Mouse (Mus musculus) left cerebral cortex, adult 18-20 months (tissue): ENCODE results near the gene Slc17a1. TPM values are rescaled to one million over a fixed set of nuclear protein-coding genes. Genes with fewer than 3 reads are reported as not detected.

Experiments
- DNase-seq, 2 experiments: peaks; one replicate each; pipeline ENCODE4 v3.0.0; 2021 to 2022; ENCODE audit warnings: low spot score in 2 of 2, mixed read lengths in 1 of 2
- total RNA-seq, 2 experiments: library from RNA; stranded (reverse); gene quantifications; 2 replicates each; pipeline ENCODE4 v1.2.3; 2021

Gene Slc17a1
- total RNA-seq, 2 experiments from 2014 or later: not detected

DNA sequence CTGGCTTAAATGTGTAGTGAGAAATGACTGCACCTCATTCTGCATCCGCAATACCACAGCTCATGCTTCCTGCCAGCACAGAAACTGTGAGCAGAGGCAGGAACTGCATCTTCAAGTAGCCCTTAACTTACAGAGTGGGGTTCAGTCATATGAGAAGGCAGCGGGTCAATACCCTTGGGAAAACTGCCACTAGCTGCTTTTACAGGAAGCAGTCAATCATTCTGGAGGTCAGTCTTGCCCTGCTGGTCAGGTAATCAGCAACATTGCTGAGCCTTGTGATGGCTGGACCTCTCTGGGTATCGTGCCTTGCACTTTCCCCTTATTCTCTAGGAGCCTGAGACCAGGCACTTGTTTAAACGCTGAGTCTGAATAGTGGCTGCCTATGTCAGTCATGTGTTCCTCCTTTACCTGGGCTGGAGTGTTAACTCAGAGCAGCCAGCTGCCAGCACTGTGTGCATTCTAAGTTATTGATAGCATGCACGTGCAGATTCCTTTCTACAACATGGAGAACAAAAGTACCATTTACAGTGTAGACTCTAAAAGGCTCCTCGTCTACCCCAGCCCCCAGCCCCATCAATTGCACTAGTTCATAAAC lies 21.6 kb downstream of the Slc17a1 start:
- DNase-seq: no peak

DNA sequence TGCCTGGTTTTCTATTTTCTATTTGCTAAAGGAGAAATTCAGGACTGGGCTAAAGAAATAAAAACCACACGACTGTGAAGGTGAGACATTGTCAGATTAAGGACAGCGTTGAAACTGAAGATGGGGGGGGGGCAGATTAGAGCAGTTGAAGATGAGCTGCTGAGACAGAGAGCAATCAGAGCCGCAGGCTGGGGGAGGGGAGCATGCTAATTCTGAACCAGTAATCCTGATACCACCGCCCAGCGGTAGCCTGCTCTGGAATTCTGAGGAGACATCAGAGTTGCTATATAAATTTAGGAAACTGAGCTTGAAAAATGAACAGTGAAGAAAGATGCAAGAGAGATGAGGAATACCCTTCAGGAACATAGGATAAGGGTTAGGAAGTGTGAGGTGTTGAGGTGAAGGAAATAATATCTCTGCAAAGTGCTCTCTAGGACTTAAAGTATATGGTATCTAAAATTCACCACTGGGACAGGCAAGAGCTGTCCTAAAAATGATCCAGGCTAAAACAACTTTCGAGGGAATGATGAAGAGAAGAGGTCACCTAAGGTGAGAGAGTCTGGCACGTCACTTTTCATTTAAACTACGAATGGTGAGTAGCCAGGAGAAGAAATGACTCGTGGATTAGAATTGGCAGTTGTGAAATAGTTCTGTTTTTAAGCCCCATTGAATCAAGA lies 25.2 kb downstream of the Slc17a1 start:
- DNase-seq: no peak

DNA sequence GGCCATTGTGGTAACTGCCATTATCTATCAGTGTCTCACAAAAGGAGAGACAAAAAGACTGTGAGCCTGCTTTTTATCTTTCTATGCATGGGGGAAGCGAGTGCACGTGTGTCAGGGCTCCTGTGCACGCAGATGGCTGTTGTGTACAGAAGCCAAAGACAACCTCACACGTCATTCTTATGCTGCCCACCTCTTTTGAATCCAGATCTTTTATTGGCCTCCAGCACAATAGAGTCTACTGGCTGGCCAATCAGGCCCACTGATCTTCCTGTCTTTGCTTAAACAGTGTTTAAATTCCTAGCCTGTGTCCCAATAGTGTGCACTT lies 25.7 kb downstream of the Slc17a1 start:
- no peak for DNase-seq

DNA sequence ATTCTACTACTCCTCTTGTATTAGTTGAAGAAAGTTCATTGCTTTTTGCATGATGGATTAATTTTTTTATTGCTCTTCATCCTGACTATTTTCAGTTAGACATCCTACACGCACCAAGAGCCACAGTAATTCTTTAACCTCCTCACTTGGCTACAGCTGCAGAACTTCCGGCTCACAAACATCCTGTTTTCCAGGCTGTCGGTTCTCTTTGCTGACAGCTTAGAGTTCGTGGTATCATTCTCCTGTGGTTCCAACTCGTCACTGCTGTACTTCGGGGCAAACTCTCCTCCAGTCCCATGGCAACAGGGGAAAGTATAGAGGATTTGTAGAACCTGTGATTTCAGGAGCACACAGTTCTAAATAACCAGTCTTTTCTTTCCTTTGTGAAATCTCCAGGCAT lies 30.7 kb downstream of the Slc17a1 start:
- no peak for DNase-seq

DNA sequence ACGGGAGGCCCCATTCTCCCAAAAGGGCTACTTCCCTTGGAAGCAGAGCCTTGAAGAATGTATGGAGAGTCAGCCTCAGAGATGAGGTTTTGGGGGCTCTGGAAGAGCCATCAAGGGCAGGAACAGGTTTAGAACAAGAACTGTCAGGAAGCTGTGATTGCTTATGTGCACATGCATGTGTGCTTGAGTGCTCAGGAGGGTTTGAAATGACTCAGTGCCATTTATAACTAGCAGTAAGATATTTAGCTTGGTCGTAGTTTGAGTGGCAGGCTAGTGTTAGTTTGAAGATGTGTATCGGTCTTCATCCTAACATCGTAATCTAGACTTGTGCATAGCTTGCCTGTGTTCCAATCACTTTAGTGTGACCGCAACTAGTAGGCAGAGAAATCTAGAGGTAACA lies 39.4 kb downstream of the Slc17a1 start:
- DNase-seq: no peak

DNA sequence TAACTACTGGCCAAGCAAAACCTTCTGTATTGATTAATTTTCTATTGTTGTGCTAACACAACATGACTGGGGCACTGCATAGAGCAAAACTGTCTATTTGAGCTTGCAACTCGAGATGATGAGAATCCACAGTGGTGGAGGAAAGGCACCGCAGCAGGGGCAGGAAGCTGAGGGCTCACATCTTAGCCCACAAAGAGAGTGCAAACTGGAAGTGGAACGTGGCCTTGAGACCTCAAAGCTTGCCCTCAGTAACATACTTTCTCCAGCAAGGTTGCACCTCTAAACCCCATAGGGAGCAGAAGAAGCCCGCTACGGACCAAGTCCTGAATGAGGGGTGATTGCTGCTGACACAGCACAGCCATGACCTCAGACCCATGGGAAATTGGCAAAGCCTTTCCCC lies 42.6 kb downstream of the Slc17a1 start:
- no peak for DNase-seq

DNA sequence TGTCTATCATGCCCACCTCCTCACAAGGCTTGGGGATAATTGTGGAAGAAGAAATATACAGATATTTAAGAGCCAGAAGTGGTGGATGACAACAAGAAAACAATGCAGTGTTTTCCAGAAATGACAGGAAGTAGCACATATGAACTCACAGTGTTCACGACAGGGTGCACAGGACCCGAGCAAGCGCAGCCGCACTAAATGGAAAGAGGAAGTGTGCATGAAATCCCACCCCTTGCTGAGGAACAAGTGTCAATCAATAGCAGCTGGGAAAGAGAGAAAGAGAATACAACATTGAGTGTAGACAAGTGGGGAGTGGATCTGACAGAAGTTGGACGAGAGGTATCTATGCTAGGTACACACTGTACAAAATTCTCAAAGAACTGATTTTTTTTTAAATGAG lies 43.8 kb downstream of the Slc17a1 start:
- no peak for DNase-seq

DNA sequence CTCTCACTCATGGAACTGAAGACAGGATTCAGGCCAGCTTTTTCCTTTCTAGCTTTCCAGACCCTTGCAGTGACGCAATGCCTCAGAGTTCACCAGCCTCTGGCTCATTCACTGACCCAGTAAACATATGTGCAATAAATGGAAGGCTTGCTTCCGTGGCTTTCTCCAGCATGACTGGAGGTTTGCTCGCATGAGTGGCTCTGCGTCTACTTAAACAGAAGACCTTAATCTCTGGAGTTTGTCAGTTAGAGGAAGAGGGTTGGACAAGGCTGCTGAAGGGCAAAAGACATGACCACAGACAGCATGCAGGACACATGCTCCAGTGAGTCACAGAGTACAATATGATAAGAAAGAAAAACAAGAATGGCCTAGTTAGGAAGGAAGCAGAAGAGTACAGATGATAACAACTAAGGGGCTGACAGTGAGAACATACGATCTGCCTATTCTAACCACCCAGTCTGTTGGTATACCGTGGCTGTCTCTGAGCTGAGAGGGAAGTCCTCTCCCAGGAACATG lies 46.3 kb downstream of the Slc17a1 start:
- DNase-seq: no peak

DNA sequence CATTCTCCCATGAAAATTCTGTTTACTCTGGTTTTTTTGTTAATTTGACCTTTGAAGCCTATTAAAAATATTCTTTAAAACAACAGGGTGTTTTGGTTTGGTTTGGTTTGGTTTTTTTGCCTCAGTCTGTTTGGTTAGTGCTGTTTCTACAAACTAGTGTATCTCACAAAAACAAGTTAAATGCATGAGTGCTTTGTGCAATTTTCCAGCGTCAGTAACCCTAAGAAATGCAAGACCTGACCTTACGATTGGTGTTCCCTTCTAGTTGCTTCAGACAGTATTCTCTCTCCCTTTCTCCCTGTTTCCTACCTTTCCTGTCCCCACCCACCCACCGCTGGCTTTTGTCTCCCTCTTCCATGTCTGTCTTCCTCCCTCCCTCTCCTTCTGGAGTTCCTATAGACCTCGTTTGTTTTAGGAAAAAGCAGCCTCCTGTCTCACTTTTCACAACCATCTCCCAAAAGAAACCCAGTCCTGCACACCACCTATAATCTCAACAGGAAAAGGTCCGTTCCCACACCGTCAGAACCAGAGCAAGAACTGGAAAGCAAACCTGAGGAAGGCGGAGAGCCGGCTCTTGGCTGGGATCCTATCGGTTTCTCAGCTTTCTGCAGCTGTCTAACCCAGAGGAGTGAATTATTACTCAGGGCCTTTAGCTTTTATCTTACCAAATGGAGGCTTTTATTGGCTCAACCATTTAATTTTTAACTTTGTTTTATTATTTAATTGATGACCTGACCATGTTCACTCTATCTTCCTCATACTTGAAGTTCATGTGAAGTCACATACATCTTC lies 47.0 kb downstream of the Slc17a1 start, which contains the start of gene Slc17a4:
TSS of gene Slc17a4 (minus strand) at position 634 of the 792 bp plus-strand sequence.
- DNase-seq: no peak

DNA sequence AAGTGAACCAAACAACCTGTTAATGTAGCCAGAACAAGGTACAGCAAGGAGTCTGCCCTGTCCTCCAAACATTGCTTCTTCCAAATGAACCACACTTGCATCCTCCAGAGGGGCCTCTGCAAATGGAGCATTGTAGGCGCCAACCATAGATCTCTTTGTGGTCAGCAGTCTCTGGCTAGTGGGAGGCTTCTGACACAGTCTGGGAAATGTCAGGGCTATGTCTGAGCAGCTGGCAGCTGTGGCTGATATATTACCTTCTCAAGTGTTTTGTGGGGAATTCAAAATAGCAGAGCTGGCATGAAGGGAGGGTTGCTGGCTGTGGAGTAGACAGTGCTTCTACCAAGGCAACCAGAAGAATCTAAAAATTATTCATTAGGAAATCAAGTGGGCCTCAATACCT lies 48.6 kb downstream of the Slc17a1 start:
- DNase-seq: no peak

DNA sequence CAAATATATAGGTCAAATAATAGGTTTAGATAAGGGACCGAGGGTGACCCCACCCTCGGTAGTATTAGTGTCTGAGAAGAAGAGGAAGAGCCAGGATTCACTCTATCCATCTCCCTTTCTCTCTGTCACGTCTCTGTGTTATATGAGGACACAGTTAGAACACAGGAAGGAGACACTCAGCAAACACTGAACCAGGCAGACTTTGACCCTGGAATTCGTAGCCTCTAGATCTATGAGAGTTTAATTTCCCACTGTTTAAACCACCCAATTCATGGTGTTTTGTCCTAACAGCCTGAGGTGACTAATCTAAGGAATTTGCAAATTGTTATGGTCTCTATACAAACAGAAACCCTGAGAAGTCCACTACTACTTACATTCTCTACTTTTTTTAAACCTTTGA lies 50.1 kb downstream of the Slc17a1 start:
- DNase-seq: no peak

DNA sequence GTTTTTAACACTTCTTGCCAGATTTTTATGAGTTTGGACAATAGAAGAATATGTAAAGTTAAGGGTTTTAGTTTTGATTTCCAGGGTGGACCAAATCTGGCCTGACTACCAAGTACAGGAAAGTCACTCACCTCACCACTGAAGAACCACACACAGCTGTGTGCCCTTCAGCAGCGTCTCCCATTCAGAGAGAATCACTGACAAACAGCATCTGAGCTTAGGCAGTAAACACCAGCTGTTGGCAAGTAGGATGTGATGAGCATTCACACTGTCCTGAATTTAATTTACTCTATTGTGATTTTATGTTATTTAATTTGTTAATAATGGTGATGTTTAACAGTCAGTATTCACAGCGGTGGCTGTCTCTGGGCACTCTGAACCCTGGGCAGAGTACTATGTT lies 58.2 kb downstream of the Slc17a1 start:
- DNase-seq: no peak

DNA sequence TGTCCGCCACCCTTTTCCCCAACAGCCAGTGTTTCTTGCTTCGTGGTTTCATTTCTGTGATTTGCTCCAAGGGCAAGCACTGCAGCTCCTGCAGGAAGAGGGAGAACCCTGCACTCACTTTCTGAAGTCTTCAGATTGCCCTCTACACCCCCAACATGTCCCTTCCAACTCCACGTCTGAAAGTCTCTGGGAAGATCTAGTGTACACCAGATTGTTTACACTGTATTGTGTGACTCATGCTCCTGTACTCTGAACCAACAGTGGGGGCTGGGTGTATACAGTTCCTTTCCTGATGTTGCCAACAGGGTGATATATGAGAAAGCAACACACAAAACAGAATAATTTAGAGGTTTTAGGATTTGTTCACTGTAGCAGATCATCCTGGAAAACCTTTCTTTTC lies 61.1 kb downstream of the Slc17a1 start:
- DNase-seq: no peak

DNA sequence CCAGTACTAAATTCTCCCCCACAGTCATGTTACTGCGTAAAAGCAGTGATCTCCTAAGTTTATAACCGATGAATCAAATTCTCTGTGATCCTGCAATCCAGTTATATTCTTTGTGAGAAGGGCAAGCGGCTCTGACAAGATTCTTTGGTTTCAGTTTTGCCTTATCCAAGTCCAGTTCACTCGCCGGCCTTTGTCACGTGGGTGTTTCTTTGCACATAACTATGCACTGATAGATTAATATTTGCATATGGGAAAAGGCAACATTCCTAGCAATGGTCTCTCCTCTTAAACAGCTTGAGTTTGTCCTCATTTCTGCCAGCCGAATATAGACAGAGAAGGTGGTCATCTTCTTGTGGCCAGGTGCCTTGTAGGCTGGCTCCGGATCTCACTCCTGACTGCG lies 62.9 kb downstream of the Slc17a1 start:
- DNase-seq: no peak

DNA sequence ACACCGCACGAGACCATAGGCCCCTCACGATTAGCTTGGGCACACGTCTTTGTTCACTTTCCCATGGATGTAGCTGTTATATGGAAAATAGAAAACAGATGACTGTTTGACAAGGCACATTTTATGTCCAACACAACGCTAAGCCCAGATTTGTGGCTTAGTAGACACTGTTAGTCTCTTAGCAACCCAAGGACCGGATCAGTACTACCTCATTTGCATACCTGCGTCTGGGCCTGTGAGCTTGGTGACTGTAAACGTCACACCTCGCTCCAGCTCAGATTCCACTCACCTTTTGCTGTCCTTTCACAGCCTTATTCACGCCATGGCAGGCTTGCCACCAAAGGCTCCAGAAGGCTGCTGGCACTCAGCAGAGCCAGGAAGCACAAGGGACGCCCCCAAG lies 63.4 kb downstream of the Slc17a1 start:
- no peak for DNase-seq

DNA sequence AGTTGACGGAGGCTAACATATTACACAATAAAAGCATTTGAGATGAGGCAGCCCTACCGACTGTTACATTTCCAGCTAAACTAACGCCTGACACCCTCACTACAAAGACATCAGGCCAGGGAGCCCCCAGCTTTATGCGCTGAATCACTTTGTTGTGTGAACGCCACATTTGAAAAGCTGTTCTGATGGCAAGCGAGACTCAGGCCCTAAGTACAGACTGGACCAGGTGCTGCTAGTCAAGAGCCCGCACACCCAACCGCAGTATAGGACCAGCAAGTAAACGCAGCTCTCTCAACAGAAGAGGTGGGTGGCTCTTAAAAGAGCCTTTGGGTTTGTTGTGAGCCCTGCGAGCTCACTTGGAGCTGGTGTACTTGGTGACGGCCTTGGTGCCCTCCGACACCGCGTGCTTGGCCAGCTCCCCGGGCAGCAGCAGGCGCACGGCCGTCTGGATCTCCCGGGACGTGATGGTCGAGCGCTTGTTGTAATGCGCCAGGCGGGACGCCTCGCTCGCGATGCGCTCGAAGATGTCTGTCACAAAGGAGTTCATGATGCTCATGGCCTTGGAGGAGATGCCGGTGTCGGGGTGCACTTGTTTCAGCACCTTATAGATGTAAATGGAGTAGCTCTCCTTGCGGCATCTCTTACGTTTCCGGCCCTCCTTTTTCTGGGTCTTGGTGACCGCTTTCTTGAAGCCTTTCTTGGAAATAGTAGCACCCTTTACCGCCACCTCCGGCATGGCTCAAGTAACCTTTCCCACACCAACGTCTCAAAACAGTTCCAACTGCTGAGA lies 66.1 kb downstream of the Slc17a1 start, which contains the start of gene Hist1h2ba:
TSS of gene Hist1h2ba (minus strand) at position 736 of the 790 bp plus-strand sequence.
- DNase-seq: no peak

DNA sequence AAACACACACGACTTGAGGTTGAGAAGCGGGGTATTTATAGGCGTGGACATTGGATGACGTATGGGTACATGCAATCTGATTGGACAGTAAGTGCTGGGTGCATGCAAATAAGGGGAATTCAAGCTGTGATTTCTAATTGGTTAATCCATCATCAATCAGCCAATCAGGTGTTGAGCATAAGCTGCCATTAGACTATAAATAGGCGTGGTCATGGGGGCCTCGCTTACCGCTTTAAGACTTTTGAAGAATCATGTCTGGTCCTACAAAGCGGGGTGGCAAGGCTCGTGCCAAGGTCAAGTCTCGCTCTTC lies 66.6 kb downstream of the Slc17a1 start, which contains the start of gene Hist1h2aa:
TSS of gene Hist1h2aa (plus strand) at position 252 of the 310 bp plus-strand sequence.
- DNase-seq: no peak

DNA sequence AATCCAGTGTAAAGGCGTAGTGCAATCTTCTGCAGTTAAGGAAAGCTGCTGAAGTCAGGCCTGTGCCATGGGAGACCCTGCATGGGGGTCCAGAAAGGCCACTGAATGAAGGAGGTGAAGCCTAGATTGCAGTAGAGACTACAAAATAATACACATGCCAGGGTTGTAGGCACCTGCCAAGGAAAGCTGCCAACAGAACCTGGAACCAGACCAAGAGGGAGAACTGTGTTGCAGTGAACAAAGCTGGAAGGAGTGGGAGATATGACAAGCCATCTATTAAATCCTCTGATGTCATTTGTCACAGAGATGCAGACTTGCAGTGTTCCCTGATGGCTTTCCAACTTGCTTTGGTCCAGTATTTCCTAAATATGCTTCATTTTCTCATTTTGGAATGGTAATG lies 71.1 kb downstream of the Slc17a1 start:
- peak in 1 of 2 experiments; percentile 12 for DNase-seq

DNA sequence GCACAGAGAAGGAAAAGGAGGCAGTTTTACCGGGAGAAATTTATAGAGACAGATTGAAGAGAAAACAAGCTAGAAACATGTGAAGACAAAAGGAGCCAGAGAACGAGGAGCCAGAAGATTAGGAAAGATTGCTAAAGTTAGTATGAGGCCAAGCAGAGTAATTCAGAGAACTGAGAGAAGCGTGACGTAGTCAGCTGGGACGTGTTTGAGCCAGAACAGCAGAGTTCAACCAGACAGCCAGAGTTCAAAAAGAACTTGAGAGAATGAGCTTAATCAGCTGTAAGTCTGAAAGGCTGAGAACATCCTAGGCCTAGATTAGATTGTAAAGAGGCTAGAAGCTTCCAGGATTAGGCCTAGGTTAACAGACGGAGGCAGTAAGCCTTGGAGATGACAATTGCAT lies 72.7 kb downstream of the Slc17a1 start:
- DNase-seq: no peak

DNA sequence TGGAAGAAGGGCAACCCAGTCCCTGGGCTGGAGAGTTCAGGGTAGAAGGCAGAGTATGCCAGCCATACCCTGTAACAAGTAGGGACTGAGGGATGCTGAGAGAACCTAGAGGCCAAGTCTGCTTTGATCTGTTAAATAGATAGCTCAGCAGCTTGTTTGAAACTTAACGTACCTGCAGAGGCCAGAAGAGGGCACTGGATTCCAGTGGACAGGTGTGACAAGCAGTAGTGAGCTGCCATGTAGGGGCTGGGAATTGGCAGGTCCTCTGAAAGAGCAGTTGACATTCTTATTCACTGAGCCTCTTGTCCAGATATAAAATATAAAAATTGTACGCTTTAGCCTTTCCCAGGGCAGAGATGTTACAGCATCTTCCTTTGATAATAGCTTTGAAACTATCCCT lies 75.3 kb downstream of the Slc17a1 start:
- DNase-seq: no peak
